Mouse (Mus musculus): ENCODE data around the gene Umad1. TPM values are rescaled to one million over a fixed set of nuclear protein-coding genes. Genes with fewer than 3 reads are reported as not detected.

The Umad1 gene
- polyA plus RNA-seq, 1 experiment from 2014 or later: 17.9 TPM

DNA sequence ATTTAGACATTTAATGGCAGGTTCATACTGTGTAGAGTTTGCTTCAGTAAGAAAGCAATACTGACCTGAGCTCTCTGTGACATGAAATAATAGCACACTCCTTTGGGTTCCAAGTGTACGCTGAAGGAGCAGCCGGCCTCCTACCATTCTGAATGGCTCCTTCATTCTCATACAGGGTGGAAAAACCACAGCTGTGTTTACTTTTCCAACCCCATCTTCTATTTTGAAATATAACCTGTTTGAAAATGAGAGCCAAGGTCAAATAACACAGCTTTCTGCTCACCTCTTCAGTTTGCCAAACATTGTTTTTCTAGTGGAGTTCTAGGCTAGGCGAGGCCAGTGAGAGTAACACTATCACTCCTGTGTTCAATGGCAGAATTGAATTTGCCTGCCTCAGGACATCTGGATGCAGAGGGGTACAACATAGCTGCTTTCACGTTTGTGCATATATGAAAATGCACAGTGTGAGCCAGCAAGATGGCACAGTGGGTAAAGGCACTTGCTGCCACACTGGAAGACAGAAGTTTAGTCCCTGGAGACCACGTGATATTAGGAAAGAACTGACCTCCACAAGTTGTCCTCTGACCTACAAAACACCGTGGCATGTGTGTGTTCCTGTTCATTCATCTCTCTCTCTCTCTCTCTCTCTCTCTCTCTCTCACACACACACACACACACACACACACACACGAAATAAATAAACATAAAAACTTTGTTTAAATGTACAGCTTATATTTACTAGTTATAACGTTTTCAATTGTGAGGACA, 157.9 kb downstream of the Umad1 start:
- WGBS: 46% methylated on average over 8 of the region's 8 CpGs
- DNase-seq (ENCODE audit: low spot score) (no peak), ATAC-seq (ENCODE audit: low FRiP score, low TSS enrichment) (peak; percentile 24)
- Histone ChIP-seq H3K4me3 (ENCODE audit: low read depth, low read length) (no peak overlapping the region), H3K9me3 (ENCODE audit: control insufficient read depth, low read length) (no peaks in the 10 kb centered on the region), H3K9ac (ENCODE audit: low read length) (no peak overlapping the region), H3K27me3 (ENCODE audit: control insufficient read depth, insufficient read depth, low read length) (no peaks in the 10 kb centered on the region), H3K4me1 (replicated peaks; ENCODE audit: control insufficient read depth, insufficient read depth) (no peaks in the 10 kb centered on the region), H3K36me3 (ENCODE audit: control insufficient read depth, insufficient read depth, low read length) (no peaks in the 10 kb centered on the region), H3K27ac (replicated peaks) (0 out of 2 replicates have a peak overlapping the region, but pooled peaks have one; percentile 1), H3K4me2 (replicated peaks; ENCODE audit: low read depth) (no peak overlapping the region)
- TF ChIP-seq CTCF (IDR thresholded peaks at IDR 0.05; ENCODE audit: low read depth): no peak
- TF ChIP-seq EP300 (optimal IDR thresholded peaks at IDR 0.05): no peak

DNA sequence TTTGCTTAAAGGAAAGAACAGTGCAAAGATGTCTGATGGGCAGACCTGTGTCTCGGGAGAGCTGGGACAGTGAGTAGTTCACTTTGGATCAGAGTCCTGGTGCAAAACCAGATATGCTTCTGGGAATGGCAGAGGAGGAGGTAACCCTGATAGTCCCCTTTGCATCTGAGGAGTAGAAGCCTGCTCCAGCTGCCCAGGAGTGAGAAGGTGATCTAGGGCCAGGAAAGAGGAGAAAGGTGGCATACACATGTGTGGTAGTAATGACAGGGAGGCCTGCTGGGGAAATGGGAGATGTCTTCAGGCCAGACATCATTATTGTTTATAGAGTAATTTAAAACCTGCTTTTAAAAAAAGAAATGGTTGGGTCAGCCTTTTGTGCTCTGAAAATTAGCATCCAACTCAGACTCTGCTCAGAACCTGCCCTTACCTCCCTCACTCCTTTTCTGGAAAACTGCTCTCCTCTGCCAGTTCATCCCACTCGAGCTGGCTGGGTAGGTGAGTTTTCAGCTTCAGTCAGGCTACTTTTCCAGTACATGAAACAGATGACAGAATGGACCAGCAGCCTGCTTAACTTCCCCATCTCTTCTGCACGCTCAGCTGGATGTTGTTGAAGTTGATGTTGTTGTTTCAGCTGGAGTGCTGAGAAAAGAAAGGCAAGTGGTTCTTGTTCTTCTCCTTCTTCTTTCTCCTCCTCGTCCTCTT, 160.5 kb downstream of the Umad1 start:
- no peak overlapping the region for H3K27ac ChIP-seq (replicated peaks)
- WGBS: 60% methylated on average over 4 of the region's 4 CpGs

GRCm38 (mm10) chr6:8420187-8420503, 161.1 kb downstream of the Umad1 start:
- H3K27ac ChIP-seq (replicated peaks): no peak overlapping the region
- no peak for TF ChIP-seq CTCF (IDR thresholded peaks at IDR 0.05; ENCODE audit: low read depth)
- TF ChIP-seq EP300 (optimal IDR thresholded peaks at IDR 0.05): no peak
- no peak for DNase-seq (ENCODE audit: low spot score)
- H3K27me3 ChIP-seq (ENCODE audit: control insufficient read depth, insufficient read depth, low read length): no peaks in the 10 kb centered on the region
- H3K4me2 ChIP-seq (replicated peaks; ENCODE audit: low read depth): no peak overlapping the region
- no peak overlapping the region for H3K4me3 ChIP-seq (ENCODE audit: low read depth, low read length)
- ATAC-seq (ENCODE audit: low FRiP score, low TSS enrichment): no peak
- no peaks in the 10 kb centered on the region for H3K4me1 ChIP-seq (replicated peaks; ENCODE audit: control insufficient read depth, insufficient read depth)
- no peaks in the 10 kb centered on the region for H3K9me3 ChIP-seq (ENCODE audit: control insufficient read depth, low read length)
- no peaks in the 10 kb centered on the region for H3K36me3 ChIP-seq (ENCODE audit: control insufficient read depth, insufficient read depth, low read length)
- WGBS: 96% methylated on average over 1 of the region's 1 CpGs
- no peak overlapping the region for H3K9ac ChIP-seq (ENCODE audit: low read length)

More for the DNA sequence above, 160.5 kb downstream of the Umad1 start:
- no peaks in the 10 kb centered on the region for H3K36me3 ChIP-seq (ENCODE audit: control insufficient read depth, insufficient read depth, low read length)
- DNase-seq (ENCODE audit: low spot score) (no peak), ATAC-seq (ENCODE audit: low FRiP score, low TSS enrichment) (no peak)
- no peaks in the 10 kb centered on the region for H3K9me3 ChIP-seq (ENCODE audit: control insufficient read depth, low read length)
- no peak overlapping the region for H3K4me2 ChIP-seq (replicated peaks; ENCODE audit: low read depth)
- H3K4me1 ChIP-seq (replicated peaks; ENCODE audit: control insufficient read depth, insufficient read depth): no peaks in the 10 kb centered on the region
- H3K9ac ChIP-seq (ENCODE audit: low read length): no peak overlapping the region
- TF ChIP-seq CTCF (IDR thresholded peaks at IDR 0.05; ENCODE audit: low read depth): no peak
- no peak for TF ChIP-seq EP300 (optimal IDR thresholded peaks at IDR 0.05)
- H3K4me3 ChIP-seq (ENCODE audit: low read depth, low read length): no peak overlapping the region
- no peaks in the 10 kb centered on the region for H3K27me3 ChIP-seq (ENCODE audit: control insufficient read depth, insufficient read depth, low read length)

DNA sequence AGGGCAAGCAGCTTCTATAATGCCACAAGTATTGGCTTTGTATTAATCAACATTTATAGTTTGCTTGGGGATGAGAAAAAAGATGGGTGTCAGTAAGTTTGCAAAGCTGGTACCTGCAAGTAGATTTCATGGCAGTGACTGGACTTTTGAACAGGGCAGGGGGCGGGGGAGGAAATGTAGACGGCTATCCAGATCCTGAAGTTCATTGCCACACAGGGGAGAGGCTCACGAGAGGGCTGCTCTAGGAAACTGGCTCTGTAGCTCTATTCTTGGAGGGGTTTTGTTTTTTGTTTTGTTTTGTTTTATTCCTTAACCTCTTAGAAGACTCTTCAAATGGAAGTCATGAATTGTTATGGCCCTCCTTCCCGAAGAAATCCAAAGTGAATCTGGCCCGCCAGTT, 162.3 kb downstream of the Umad1 start:
- Histone ChIP-seq H3K9ac (ENCODE audit: low read length) (no peak overlapping the region), H3K4me2 (replicated peaks; ENCODE audit: low read depth) (no peak overlapping the region), H3K9me3 (ENCODE audit: control insufficient read depth, low read length) (no peaks in the 10 kb centered on the region), H3K4me3 (ENCODE audit: low read depth, low read length) (no peak overlapping the region), H3K4me1 (replicated peaks; ENCODE audit: control insufficient read depth, insufficient read depth) (no peaks in the 10 kb centered on the region), H3K27ac (replicated peaks) (no peak overlapping the region), H3K27me3 (ENCODE audit: control insufficient read depth, insufficient read depth, low read length) (no peaks in the 10 kb centered on the region), H3K36me3 (ENCODE audit: control insufficient read depth, insufficient read depth, low read length) (no peaks in the 10 kb centered on the region)
- DNase-seq (ENCODE audit: low spot score) (no peak), ATAC-seq (ENCODE audit: low FRiP score, low TSS enrichment) (no peak)
- 80% methylated on average over 5 of the region's 5 CpGs for WGBS
- TF ChIP-seq EP300 (optimal IDR thresholded peaks at IDR 0.05) (no peak), CTCF (IDR thresholded peaks at IDR 0.05; ENCODE audit: low read depth) (no peak)

- Histone ChIP-seq H3K4me2 (replicated peaks; ENCODE audit: low read depth) (no peak overlapping the region), H3K9ac (ENCODE audit: low read length) (no peak overlapping the region), H3K4me1 (replicated peaks; ENCODE audit: control insufficient read depth, insufficient read depth) (no peaks in the 10 kb centered on the region), H3K36me3 (ENCODE audit: control insufficient read depth, insufficient read depth, low read length) (no peaks in the 10 kb centered on the region), H3K27me3 (ENCODE audit: control insufficient read depth, insufficient read depth, low read length) (no peaks in the 10 kb centered on the region), H3K4me3 (ENCODE audit: low read depth, low read length) (no peak overlapping the region), H3K27ac (replicated peaks) (no peak overlapping the region), H3K9me3 (ENCODE audit: control insufficient read depth, low read length) (no peaks in the 10 kb centered on the region)
- 79% methylated on average over 10 of the region's 10 CpGs for WGBS
- no peak for ATAC-seq (ENCODE audit: low FRiP score, low TSS enrichment)
- TF ChIP-seq EP300 (optimal IDR thresholded peaks at IDR 0.05) (no peak), CTCF (IDR thresholded peaks at IDR 0.05; ENCODE audit: low read depth) (no peak)
- DNase-seq (ENCODE audit: low spot score): no peak
Observed at GRCm38 (mm10) chr6:8421959-8422581, 163.0 kb downstream of the Umad1 start.

DNA sequence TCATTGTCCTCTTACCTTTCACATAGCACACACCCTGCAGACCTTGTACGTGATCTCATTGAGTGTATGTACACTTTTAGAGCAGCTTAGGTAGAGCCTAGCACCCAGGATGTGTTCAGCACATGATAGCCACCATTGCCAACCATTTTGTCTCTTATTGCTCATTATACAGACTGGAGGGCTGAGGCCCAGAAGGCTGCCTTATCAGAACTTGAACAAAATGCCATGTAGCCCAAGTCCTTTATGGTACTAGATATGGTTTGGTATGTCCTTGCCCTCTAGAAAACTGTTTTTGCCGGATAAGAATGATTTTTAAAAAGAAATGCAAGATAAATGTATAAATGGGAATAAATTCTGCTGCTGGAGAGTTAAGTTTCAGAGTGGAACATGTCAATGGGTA, 164.1 kb downstream of the Umad1 start:
- Histone ChIP-seq H3K9me3 (ENCODE audit: control insufficient read depth, low read length) (no peaks in the 10 kb centered on the region), H3K4me3 (ENCODE audit: low read depth, low read length) (no peak overlapping the region), H3K4me2 (replicated peaks; ENCODE audit: low read depth) (no peak overlapping the region), H3K4me1 (replicated peaks; ENCODE audit: control insufficient read depth, insufficient read depth) (no peaks in the 10 kb centered on the region), H3K36me3 (ENCODE audit: control insufficient read depth, insufficient read depth, low read length) (no peaks in the 10 kb centered on the region), H3K27ac (replicated peaks) (no peak overlapping the region), H3K9ac (ENCODE audit: low read length) (no peak overlapping the region), H3K27me3 (ENCODE audit: control insufficient read depth, insufficient read depth, low read length) (no peaks in the 10 kb centered on the region)
- TF ChIP-seq EP300 (optimal IDR thresholded peaks at IDR 0.05) (no peak), CTCF (IDR thresholded peaks at IDR 0.05; ENCODE audit: low read depth) (no peak)
- 86% methylated on average over 2 of the region's 2 CpGs for WGBS
- no peak for DNase-seq (ENCODE audit: low spot score)
- ATAC-seq (ENCODE audit: low FRiP score, low TSS enrichment): no peak
